Mouse (Mus musculus): ENCODE results near the gene Fads6.

- TF ChIP-seq CTCF (IDR thresholded peaks at IDR 0.05; ENCODE audit: extremely low read depth, insufficient read depth, insufficient read length, insufficient replicate concordance) = no peak
- no peak for TF ChIP-seq POLR2A (IDR thresholded peaks at IDR 0.05; ENCODE audit: low read depth, low read length)
Measured at GRCm38 (mm10) chr11:115264136-115264861, 33.2 kb downstream of the Fads6 start.

Measured in spleen, adult 2 months (tissue).